Mouse (Mus musculus) CD4-positive helper T cell, adult 2 months (primary cell): ENCODE data around the gene Fndc10.
"Not testable (repeated sequence)": the region's sequence is repeated elsewhere in the genome, so short reads cannot be mapped to it uniquely, and the experiment has no call there.

Source experiments
- DNase-seq: peaks from one replicate; pipeline ENCODE4 v3.0.0-alpha.2; 2012; ENCODE audit warnings: low read depth, missing footprints, low spot score

Fndc10 gene

GRCm38 (mm10) chr4:155694111-155694481 is at the start of gene Fndc10:
Fndc10 (plus strand) TSS chr4:155694342.
- DNase-seq, result no peak

GRCm38 (mm10) chr4:155645308-155645707 is 48.8 kb upstream of the Fndc10 start, which contains the start of gene Gm10563:
Gm10563 (minus strand) TSS chr4:155645408.
- not testable (repeated sequence) for DNase-seq

- no peak for DNase-seq
These were observed 48.4 kb upstream of the Fndc10 start for GRCm38 (mm10) chr4:155645721-155646120.

GRCm38 (mm10) chr4:155649355-155649754 is 44.8 kb upstream of the Fndc10 start:
- no peak for DNase-seq

GRCm38 (mm10) chr4:155651553-155652269 is 42.4 kb upstream of the Fndc10 start:
- DNase-seq, result no peak

GRCm38 (mm10) chr4:155652283-155653085 is 41.7 kb upstream of the Fndc10 start:
- DNase-seq, result no peak

- no peak for DNase-seq
These were observed 41.1 kb upstream of the Fndc10 start, which contains the start of gene Mmp23 for GRCm38 (mm10) chr4:155653086-155653450. Mmp23 (minus strand) TSS chr4:155653384.

- DNase-seq, result no peak
These were observed 40.5 kb upstream of the Fndc10 start for GRCm38 (mm10) chr4:155653451-155654182.

- DNase-seq, result no peak
These were observed 40.0 kb upstream of the Fndc10 start for GRCm38 (mm10) chr4:155654183-155654455.

GRCm38 (mm10) chr4:155654456-155655298 is 39.5 kb upstream of the Fndc10 start:
- DNase-seq, result peak; percentile 84

GRCm38 (mm10) chr4:155656214-155656751 is 37.9 kb upstream of the Fndc10 start:
- no peak for DNase-seq

GRCm38 (mm10) chr4:155658961-155659360 is 35.2 kb upstream of the Fndc10 start:
- no peak for DNase-seq

GRCm38 (mm10) chr4:155660641-155661040 is 33.5 kb upstream of the Fndc10 start:
- DNase-seq, result no peak

GRCm38 (mm10) chr4:155666903-155667302 is 27.2 kb upstream of the Fndc10 start:
- DNase-seq, result peak; percentile 51

- DNase-seq, result peak; percentile 97
These were observed 25.2 kb upstream of the Fndc10 start, which contains the start of gene Mib2 for GRCm38 (mm10) chr4:155668689-155669597. Mib2 (minus strand) TSS chr4:155669198.

GRCm38 (mm10) chr4:155669598-155670075 is 24.5 kb upstream of the Fndc10 start:
- DNase-seq, result no peak

- DNase-seq, result not testable (repeated sequence)
These were observed 23.9 kb upstream of the Fndc10 start for GRCm38 (mm10) chr4:155670236-155670635.

- no peak for DNase-seq
These were observed 22.1 kb upstream of the Fndc10 start for GRCm38 (mm10) chr4:155672082-155672481.

- peak; percentile 43 for DNase-seq
These were observed 18.2 kb upstream of the Fndc10 start for GRCm38 (mm10) chr4:155675991-155676390.
